Mouse (Mus musculus): ENCODE data around the gene Olfr1493-ps1. TPM values are rescaled to one million over a fixed set of nuclear protein-coding genes. Genes with fewer than 3 reads are reported as not detected.

Gene Olfr1493-ps1
- not detected in 2 replicates for polyA plus RNA-seq (2015; fragmentation: Nextera tagmentation; extraction: Ambion mirVana)

GRCm38 (mm10) chr19:13722978-13723377, at the start of gene Olfr1493-ps1:
Olfr1493-ps1 (plus strand) TSS chr19:13723278.
- Histone ChIP-seq H3K4me2 (replicated peaks) (no peak within 1 kb of the TSS), H3K4me3 (no peak within 1 kb of the TSS), H3K9ac (no peak within 1 kb of the TSS), H3K4me1 (no peaks in the 10 kb centered on the region), H3K27ac (no peak within 1 kb of the TSS), H3K9me3 (no peaks in the 10 kb centered on the region), H3K36me3 (no peaks in the 10 kb centered on the region), H3K27me3 (no peaks in the 10 kb centered on the region)
- WGBS = 61% methylated on average over 2 of the region's 2 CpGs
- no peak for ATAC-seq (ENCODE audit: low FRiP score, low read depth)

- H3K9me3 ChIP-seq = no peaks in the 10 kb centered on the region
- ATAC-seq (ENCODE audit: low FRiP score, low read depth) = no peak
- no peaks in the 10 kb centered on the region for H3K27me3 ChIP-seq
- WGBS = 76% methylated on average over 3 of the region's 3 CpGs
- no peak within 1 kb of the TSS for H3K4me3 ChIP-seq
- no peak within 1 kb of the TSS for H3K4me2 ChIP-seq (replicated peaks)
- H3K27ac ChIP-seq = no peak within 1 kb of the TSS
- H3K36me3 ChIP-seq = no peaks in the 10 kb centered on the region
- H3K4me1 ChIP-seq = no peaks in the 10 kb centered on the region
- H3K9ac ChIP-seq = no peak within 1 kb of the TSS
Observed at GRCm38 (mm10) chr19:13696968-13697367, 26.1 kb upstream of the Olfr1493-ps1 start, which contains the start of gene Olfr1491. Olfr1491 (plus strand) TSS chr19:13697268.

- Histone ChIP-seq H3K27ac (no peak within 1 kb of the TSS), H3K36me3 (no peaks in the 10 kb centered on the region), H3K4me3 (no peak within 1 kb of the TSS), H3K27me3 (no peaks in the 10 kb centered on the region), H3K9me3 (no peaks in the 10 kb centered on the region), H3K4me2 (replicated peaks) (no peak within 1 kb of the TSS), H3K9ac (no peak within 1 kb of the TSS), H3K4me1 (no peaks in the 10 kb centered on the region)
- ATAC-seq (ENCODE audit: low FRiP score, low read depth) = no peak
- WGBS = 78% methylated on average over 4 of the region's 4 CpGs
Observed at GRCm38 (mm10) chr19:13739428-13739827, 16.4 kb downstream of the Olfr1493-ps1 start, which contains the start of gene Olfr1494. Olfr1494 (plus strand) TSS chr19:13739728.

- no peaks in the 10 kb centered on the region for H3K4me1 ChIP-seq
- no peak overlapping the region for H3K4me2 ChIP-seq (replicated peaks)
- H3K9me3 ChIP-seq = no peaks in the 10 kb centered on the region
- no peak overlapping the region for H3K9ac ChIP-seq
- H3K4me3 ChIP-seq = no peak overlapping the region
- H3K36me3 ChIP-seq = no peaks in the 10 kb centered on the region
- H3K27ac ChIP-seq = no peak overlapping the region
- WGBS = 93% methylated on average over 1 of the region's 1 CpGs
- no peak for ATAC-seq (ENCODE audit: low FRiP score, low read depth)
- H3K27me3 ChIP-seq = no peaks in the 10 kb centered on the region
Observed at GRCm38 (mm10) chr19:13749366-13749765, 26.3 kb downstream of the Olfr1493-ps1 start.

- Histone ChIP-seq H3K4me1 (no peaks in the 10 kb centered on the region), H3K27ac (no peak within 1 kb of the TSS), H3K4me3 (no peak within 1 kb of the TSS), H3K36me3 (no peaks in the 10 kb centered on the region), H3K9ac (no peak within 1 kb of the TSS), H3K9me3 (no peaks in the 10 kb centered on the region), H3K27me3 (no peaks in the 10 kb centered on the region), H3K4me2 (replicated peaks) (no peak within 1 kb of the TSS)
- 87% methylated on average over 3 of the region's 3 CpGs for whole genome bisulfite sequencing
- ATAC-seq (ENCODE audit: low FRiP score, low read depth) = no peak
Observed at GRCm38 (mm10) chr19:13764306-13764705, 41.2 kb downstream of the Olfr1493-ps1 start, which contains the start of gene Olfr1495. Olfr1495 (plus strand) TSS chr19:13764606.

- Histone ChIP-seq H3K36me3 (no peaks in the 10 kb centered on the region), H3K9ac (no peak overlapping the region), H3K4me1 (no peaks in the 10 kb centered on the region), H3K27ac (no peak overlapping the region), H3K4me3 (no peak overlapping the region), H3K4me2 (replicated peaks) (no peak overlapping the region), H3K27me3 (no peaks in the 10 kb centered on the region), H3K9me3 (peaks cover 2% of the 10 kb centered on the region; the same call in 1 of the 2 replicates)
- ATAC-seq (ENCODE audit: low FRiP score, low read depth) = no peak
- 93% methylated on average over 9 of the region's 9 CpGs for WGBS
Observed at GRCm38 (mm10) chr19:13768565-13769276, 45.6 kb downstream of the Olfr1493-ps1 start.

- no peaks in the 10 kb centered on the region for H3K36me3 ChIP-seq
- 92% methylated on average over 1 of the region's 1 CpGs for WGBS
- H3K4me2 ChIP-seq (replicated peaks) = no peak within 1 kb of the TSS
- H3K9ac ChIP-seq = no peak within 1 kb of the TSS
- ATAC-seq (ENCODE audit: low FRiP score, low read depth) = no peak
- no peak within 1 kb of the TSS for H3K27ac ChIP-seq
- no peak within 1 kb of the TSS for H3K4me3 ChIP-seq
- no peaks in the 10 kb centered on the region for H3K4me1 ChIP-seq
- H3K27me3 ChIP-seq = no peaks in the 10 kb centered on the region
- no peaks in the 10 kb centered on the region for H3K9me3 ChIP-seq
Observed at GRCm38 (mm10) chr19:13777578-13777977, 54.5 kb downstream of the Olfr1493-ps1 start, which contains the start of gene Olfr1496. Olfr1496 (plus strand) TSS chr19:13777878.

Other genes with a start within 250 kb of the Olfr1493-ps1 start
- gene Olfr1475, start 243.1 kb upstream of the Olfr1493-ps1 start, polyA plus RNA-seq (2015; fragmentation: Nextera tagmentation; extraction: Ambion mirVana) = not detected in 2 replicates
- gene Olfr1477, start 222.7 kb upstream of the Olfr1493-ps1 start, polyA plus RNA-seq (2015; fragmentation: Nextera tagmentation; extraction: Ambion mirVana) = not detected in 2 replicates
- not detected in 2 replicates for gene Olfr1480, start 195.4 kb upstream of the Olfr1493-ps1 start, polyA plus RNA-seq (2015; fragmentation: Nextera tagmentation; extraction: Ambion mirVana)
- gene Olfr1484, start 139.8 kb upstream of the Olfr1493-ps1 start, polyA plus RNA-seq (2015; fragmentation: Nextera tagmentation; extraction: Ambion mirVana) = not detected in 2 replicates
- gene Olfr1487, start 105.9 kb upstream of the Olfr1493-ps1 start, polyA plus RNA-seq (2015; fragmentation: Nextera tagmentation; extraction: Ambion mirVana) = not detected in 2 replicates
- gene Olfr1489, start 91.7 kb upstream of the Olfr1493-ps1 start, polyA plus RNA-seq (2015; fragmentation: Nextera tagmentation; extraction: Ambion mirVana) = not detected in 2 replicates
- gene Olfr1490, start 72.2 kb upstream of the Olfr1493-ps1 start, polyA plus RNA-seq (2015; fragmentation: Nextera tagmentation; extraction: Ambion mirVana) = not detected in 2 replicates
- not detected in 2 replicates for gene Olfr1491, start 26.0 kb upstream of the Olfr1493-ps1 start, polyA plus RNA-seq (2015; fragmentation: Nextera tagmentation; extraction: Ambion mirVana)
- gene Olfr1494, start 16.4 kb downstream of the Olfr1493-ps1 start, polyA plus RNA-seq (2015; fragmentation: Nextera tagmentation; extraction: Ambion mirVana) = not detected in 2 replicates
- not detected in 2 replicates for gene Olfr1495, start 41.3 kb downstream of the Olfr1493-ps1 start, polyA plus RNA-seq (2015; fragmentation: Nextera tagmentation; extraction: Ambion mirVana)
- not detected in 2 replicates for gene Olfr1496, start 54.6 kb downstream of the Olfr1493-ps1 start, polyA plus RNA-seq (2015; fragmentation: Nextera tagmentation; extraction: Ambion mirVana)
- not detected in 2 replicates for gene Olfr1497, start 74.9 kb downstream of the Olfr1493-ps1 start, polyA plus RNA-seq (2015; fragmentation: Nextera tagmentation; extraction: Ambion mirVana)
- not detected in 2 replicates for gene Olfr1499, start 96.2 kb downstream of the Olfr1493-ps1 start, polyA plus RNA-seq (2015; fragmentation: Nextera tagmentation; extraction: Ambion mirVana)
- not detected in 2 replicates for gene Olfr1500, start 107.2 kb downstream of the Olfr1493-ps1 start, polyA plus RNA-seq (2015; fragmentation: Nextera tagmentation; extraction: Ambion mirVana)
- gene Olfr1501, start 127.4 kb downstream of the Olfr1493-ps1 start, polyA plus RNA-seq (2015; fragmentation: Nextera tagmentation; extraction: Ambion mirVana) = not detected in 2 replicates
- not detected in 2 replicates for gene Olfr1502, start 138.5 kb downstream of the Olfr1493-ps1 start, polyA plus RNA-seq (2015; fragmentation: Nextera tagmentation; extraction: Ambion mirVana)
- not detected in 2 replicates for gene Olfr1504, start 174.7 kb downstream of the Olfr1493-ps1 start, polyA plus RNA-seq (2015; fragmentation: Nextera tagmentation; extraction: Ambion mirVana)
- not detected in 2 replicates for gene Olfr1505, start 190.3 kb downstream of the Olfr1493-ps1 start, polyA plus RNA-seq (2015; fragmentation: Nextera tagmentation; extraction: Ambion mirVana)

Data from limb, embryonic 13.5 days (tissue).